Mouse (Mus musculus): ENCODE measurements around the gene Gm20458. TPM values are rescaled to one million over a fixed set of nuclear protein-coding genes. Genes with fewer than 3 reads are reported as not detected.

The Gm20458 gene
- polyA plus RNA-seq, 1 experiment from 2014 or later = 23.3 TPM

- no peaks in the 10 kb centered on the region for H3K27me3 ChIP-seq (ENCODE audit: insufficient read depth, low read length)
- H3K36me3 ChIP-seq (ENCODE audit: insufficient read depth, low read length) = peaks cover 40% of the 10 kb centered on the region
- H3K27ac ChIP-seq = no peak overlapping the region
- WGBS = 28% methylated on average over 12 of the region's 12 CpGs
- H3K4me2 ChIP-seq (ENCODE audit: low read length) = no peak overlapping the region
- ATAC-seq (replicated peaks; ENCODE audit: low FRiP score, low read depth) (no peak), DNase-seq (ENCODE audit: low spot score) (no peak)
- H3K9ac ChIP-seq (ENCODE audit: low read depth, low read length) = no peak overlapping the region
- no peak overlapping the region for H3K4me3 ChIP-seq (replicated peaks; ENCODE audit: low read depth, low read length)
- peaks cover 9% of the 10 kb centered on the region for H3K4me1 ChIP-seq (replicated peaks; ENCODE audit: insufficient read depth, low read length)
- no peaks in the 10 kb centered on the region for H3K9me3 ChIP-seq (replicated peaks; ENCODE audit: low read length)
- TF ChIP-seq CTCF (IDR thresholded peaks at IDR 0.05; ENCODE audit: low read depth) = no peak
Measured at GRCm38 (mm10) chr2:164426121-164426520, 34.6 kb upstream of the Gm20458 start.

GRCm38 (mm10) chr2:164426952-164427351, 33.8 kb upstream of the Gm20458 start:
- Histone ChIP-seq H3K4me2 (ENCODE audit: low read length) (no peak overlapping the region), H3K36me3 (ENCODE audit: insufficient read depth, low read length) (peaks cover 40% of the 10 kb centered on the region), H3K4me1 (replicated peaks; ENCODE audit: insufficient read depth, low read length) (peaks cover 16% of the 10 kb centered on the region), H3K9me3 (replicated peaks; ENCODE audit: low read length) (no peaks in the 10 kb centered on the region), H3K27ac (no peak overlapping the region), H3K27me3 (ENCODE audit: insufficient read depth, low read length) (no peaks in the 10 kb centered on the region), H3K9ac (ENCODE audit: low read depth, low read length) (no peak overlapping the region), H3K4me3 (replicated peaks; ENCODE audit: low read depth, low read length) (no peak overlapping the region)
- ATAC-seq (replicated peaks; ENCODE audit: low FRiP score, low read depth) (no peak), DNase-seq (ENCODE audit: low spot score) (no peak)
- TF ChIP-seq CTCF (IDR thresholded peaks at IDR 0.05; ENCODE audit: low read depth) = no peak
- WGBS = 63% methylated on average over 5 of the region's 5 CpGs

DNA sequence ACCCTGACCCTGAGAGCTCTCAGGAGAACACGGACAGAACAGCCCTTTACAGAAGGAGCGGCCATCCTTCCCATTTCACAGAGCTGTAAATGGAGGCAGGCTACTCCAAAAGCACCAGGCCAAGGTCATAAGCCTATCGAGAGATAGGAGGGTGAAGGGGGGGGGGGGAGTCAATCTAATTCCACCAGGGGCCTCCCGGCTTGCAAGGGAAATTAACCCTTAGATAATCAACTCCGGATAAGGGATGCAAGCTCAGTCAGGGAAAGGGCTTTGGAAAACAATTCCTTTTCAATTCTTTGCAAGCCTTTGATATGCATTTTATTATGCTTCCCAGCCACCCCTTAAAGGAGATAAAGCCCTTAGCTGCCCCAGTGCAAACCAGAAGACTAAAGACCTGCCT, 32.3 kb upstream of the Gm20458 start:
- 35% methylated on average over 5 of the region's 5 CpGs for WGBS
- ATAC-seq (replicated peaks; ENCODE audit: low FRiP score, low read depth) = no peak
- no peak overlapping the region for H3K9ac ChIP-seq (ENCODE audit: low read depth, low read length)
- no peaks in the 10 kb centered on the region for H3K27me3 ChIP-seq (ENCODE audit: insufficient read depth, low read length)
- H3K36me3 ChIP-seq (ENCODE audit: insufficient read depth, low read length) = peaks cover 32% of the 10 kb centered on the region
- no peak overlapping the region for H3K4me3 ChIP-seq (replicated peaks; ENCODE audit: low read depth, low read length)
- H3K27ac ChIP-seq = no peak overlapping the region
- no peak overlapping the region for H3K4me2 ChIP-seq (ENCODE audit: low read length)
- no peak for DNase-seq (ENCODE audit: low spot score)
- H3K9me3 ChIP-seq (replicated peaks; ENCODE audit: low read length) = no peaks in the 10 kb centered on the region
- TF ChIP-seq CTCF (IDR thresholded peaks at IDR 0.05; ENCODE audit: low read depth) = no peak
- H3K4me1 ChIP-seq (replicated peaks; ENCODE audit: insufficient read depth, low read length) = peaks cover 31% of the 10 kb centered on the region

GRCm38 (mm10) chr2:164429881-164430615, 30.7 kb upstream of the Gm20458 start:
- WGBS = 57% methylated on average over 15 of the region's 15 CpGs
- Histone ChIP-seq H3K4me1 (replicated peaks; ENCODE audit: insufficient read depth, low read length) (peaks cover 45% of the 10 kb centered on the region), H3K9me3 (replicated peaks; ENCODE audit: low read length) (no peaks in the 10 kb centered on the region), H3K27me3 (ENCODE audit: insufficient read depth, low read length) (no peaks in the 10 kb centered on the region), H3K9ac (ENCODE audit: low read depth, low read length) (no peak overlapping the region), H3K4me3 (replicated peaks; ENCODE audit: low read depth, low read length) (no peak overlapping the region), H3K4me2 (ENCODE audit: low read length) (no peak overlapping the region), H3K27ac (peak overlapping the region; percentile 93; the same call in 1 of the 2 replicates), H3K36me3 (ENCODE audit: insufficient read depth, low read length) (peaks cover 21% of the 10 kb centered on the region; the same call in 1 of the 2 replicates)
- no peak for TF ChIP-seq CTCF (IDR thresholded peaks at IDR 0.05; ENCODE audit: low read depth)
- DNase-seq (ENCODE audit: low spot score) (no peak), ATAC-seq (replicated peaks; ENCODE audit: low FRiP score, low read depth) (no peak)

GRCm38 (mm10) chr2:164430697-164431096, 30.1 kb upstream of the Gm20458 start:
- WGBS = 8% methylated on average over 7 of the region's 7 CpGs
- DNase-seq (ENCODE audit: low spot score) = no peak

GRCm38 (mm10) chr2:164431676-164432465, 28.9 kb upstream of the Gm20458 start:
- Histone ChIP-seq H3K4me3 (replicated peaks; ENCODE audit: low read depth, low read length) (no peak overlapping the region), H3K4me2 (ENCODE audit: low read length) (peak overlapping the region; percentile 43), H3K4me1 (replicated peaks; ENCODE audit: insufficient read depth, low read length) (peaks cover 62% of the 10 kb centered on the region), H3K27ac (peak overlapping the region; percentile 93), H3K27me3 (ENCODE audit: insufficient read depth, low read length) (no peaks in the 10 kb centered on the region), H3K9ac (ENCODE audit: low read depth, low read length) (peak overlapping the region; percentile 45; the same call in 1 of the 2 replicates), H3K9me3 (replicated peaks; ENCODE audit: low read length) (no peaks in the 10 kb centered on the region), H3K36me3 (ENCODE audit: insufficient read depth, low read length) (peaks cover 13% of the 10 kb centered on the region; the same call in 1 of the 2 replicates)
- DNase-seq (ENCODE audit: low spot score) = no peak
- no peak for TF ChIP-seq CTCF (IDR thresholded peaks at IDR 0.05; ENCODE audit: low read depth)
- no peak for ATAC-seq (replicated peaks; ENCODE audit: low FRiP score, low read depth)
- WGBS = 44% methylated on average over 9 of the region's 9 CpGs

More at GRCm38 (mm10) chr2:164430697-164431096, 30.1 kb upstream of the Gm20458 start:
- Histone ChIP-seq H3K4me1 (replicated peaks; ENCODE audit: insufficient read depth, low read length) (peaks cover 52% of the 10 kb centered on the region), H3K36me3 (ENCODE audit: insufficient read depth, low read length) (peaks cover 17% of the 10 kb centered on the region; the same call in 1 of the 2 replicates), H3K4me2 (ENCODE audit: low read length) (peak overlapping the region; percentile 38), H3K4me3 (replicated peaks; ENCODE audit: low read depth, low read length) (no peak overlapping the region), H3K9ac (ENCODE audit: low read depth, low read length) (0 out of 2 replicates have a peak overlapping the region, but pooled peaks have one; percentile 35), H3K9me3 (replicated peaks; ENCODE audit: low read length) (no peaks in the 10 kb centered on the region), H3K27ac (peak overlapping the region; percentile 93), H3K27me3 (ENCODE audit: insufficient read depth, low read length) (no peaks in the 10 kb centered on the region)
- peak; percentile 56; the same call in 1 of the 2 replicates for ATAC-seq (replicated peaks; ENCODE audit: low FRiP score, low read depth)
- TF ChIP-seq CTCF (IDR thresholded peaks at IDR 0.05; ENCODE audit: low read depth) = peak; percentile 53

Data from kidney, postnatal 0 days (tissue).